Mouse (Mus musculus) Patski (cell line): ENCODE measurements around the gene Atf5. TPM values are rescaled to one million over a fixed set of nuclear protein-coding genes. Genes with fewer than 3 reads are reported as not detected.

ENCODE experiments used
- ATAC-seq: fragments of 100-300 bp; one replicate; pipeline ENCODE4 v1.8.0; 2021
- CTCF ChIA-PET: fragments of 350-600 bp; sonication (Branson Sonifier 250); formaldehyde crosslinking; loops from one replicate; lab custom pipeline; 2022; ENCODE audit warnings: inconsistent platforms; lab: Charles Lee
- POLR2A ChIA-PET: fragments of 350-600 bp; sonication (Branson Sonifier 250); formaldehyde crosslinking; loops from one replicate; lab custom pipeline; 2022; ENCODE audit warnings: antibody characterized with exemption, inconsistent platforms; lab: Charles Lee
- DNase-seq: peaks from one replicate; pipeline ENCODE4 v3.0.0-alpha.2; 2011; ENCODE audit warnings: low read depth, low spot score
- H3K27me3 ChIP-seq: fragments of 371-371 bp; one replicate; pipeline ENCODE4 v1.5.1; 2021
- CTCF ChIP-seq: fragments of 100-300 bp; IDR thresholded peaks from one replicate; pipeline ENCODE4 v1.5.1; 2021
- in situ Hi-C: fragments of 300-500 bp; cut with MboI; formaldehyde crosslinking; loops from 3 replicates; pipeline ENCODE4 v1.11.1; 2018; ENCODE audit warnings: low pct_unique_long_range_greater_than_20kb, mixed read lengths
- polyA plus RNA-seq: library from polyadenylated mRNA; unstranded; gene quantifications from one replicate; pipeline ENCODE4 v1.2.3, GENCODE M21; 2021

Atf5 gene
- polyA plus RNA-seq = 76.6 TPM

- DNase-seq (no peak), ATAC-seq (peak; percentile 9)
- ChIA-PET CTCF (interaction anchor here (1.2 to 3.9 kb wide), 2 partner anchors 10 to 72 kb away, joined by 4 to 21 read pairs; no protein-coding TSS in a partner anchor), POLR2A (interaction anchor here (1.3 kb wide), 1 partner anchor 13 kb away, joined by 5 read pairs; no protein-coding TSS in a partner anchor)
- no peak for TF ChIP-seq CTCF
- H3K27me3 ChIP-seq = no peaks in the 10 kb centered on the region
- in situ Hi-C loops = loop anchor here (5.0 kb wide), 1 partner anchor 69 kb away; the partner anchor contains the start of gene Vrk3
Measured at GRCm38 (mm10) chr7:44816470-44817021, at the start of gene Atf5. Atf5 (minus strand) TSS chr7:44816658.

DNA sequence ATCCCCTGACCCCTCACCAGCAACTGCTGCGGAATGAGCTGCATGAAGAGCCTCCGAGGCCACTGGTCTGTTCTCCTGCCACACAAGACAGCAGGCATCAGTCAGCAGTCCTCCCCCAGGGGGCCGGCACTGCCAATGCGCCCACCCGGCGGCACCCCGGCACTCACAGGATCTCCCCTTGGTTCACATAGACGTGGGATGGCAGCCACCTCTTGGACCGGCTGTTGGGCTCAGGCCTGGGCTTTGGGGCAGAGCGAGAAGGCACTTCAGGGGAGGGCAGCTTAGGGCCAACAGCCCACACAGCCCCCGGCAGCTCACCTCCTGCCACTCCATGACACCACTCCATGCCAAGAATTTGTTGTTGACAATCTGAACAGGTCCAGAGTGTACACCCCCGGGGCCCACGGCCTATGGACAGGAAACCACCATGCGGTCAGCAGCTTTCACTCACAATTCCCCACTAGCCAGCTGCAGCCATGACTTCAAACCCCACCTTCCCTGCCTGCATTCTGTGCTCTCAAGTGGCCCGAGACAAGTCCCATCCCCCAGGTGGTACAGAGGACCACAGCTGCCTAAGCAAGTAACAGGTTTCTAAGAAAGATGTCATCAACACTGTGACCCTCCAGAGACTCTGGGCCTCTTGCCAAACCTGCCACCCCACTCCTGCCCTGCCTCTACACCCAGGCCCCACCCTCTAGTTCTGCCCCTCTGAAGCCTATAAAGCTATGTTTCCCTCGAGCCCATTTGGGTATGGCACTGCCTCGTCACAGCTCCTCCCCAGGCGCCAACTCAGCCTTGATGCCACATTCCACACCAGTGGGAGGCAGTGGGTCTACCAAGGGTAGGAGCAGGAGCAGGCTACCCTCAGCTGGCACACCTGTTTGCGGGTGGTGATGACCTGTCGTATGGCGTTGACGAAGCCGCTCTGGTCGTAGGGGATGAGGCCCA lies 48.4 kb upstream of the Atf5 start:
- ATAC-seq = no peak
- DNase-seq = no peak
- POLR2A ChIA-PET = interaction anchor here (0.6 to 1.0 kb wide), 2 partner anchors 9 to 27 kb away, joined by 3 read pairs; no protein-coding TSS in a partner anchor

DNA sequence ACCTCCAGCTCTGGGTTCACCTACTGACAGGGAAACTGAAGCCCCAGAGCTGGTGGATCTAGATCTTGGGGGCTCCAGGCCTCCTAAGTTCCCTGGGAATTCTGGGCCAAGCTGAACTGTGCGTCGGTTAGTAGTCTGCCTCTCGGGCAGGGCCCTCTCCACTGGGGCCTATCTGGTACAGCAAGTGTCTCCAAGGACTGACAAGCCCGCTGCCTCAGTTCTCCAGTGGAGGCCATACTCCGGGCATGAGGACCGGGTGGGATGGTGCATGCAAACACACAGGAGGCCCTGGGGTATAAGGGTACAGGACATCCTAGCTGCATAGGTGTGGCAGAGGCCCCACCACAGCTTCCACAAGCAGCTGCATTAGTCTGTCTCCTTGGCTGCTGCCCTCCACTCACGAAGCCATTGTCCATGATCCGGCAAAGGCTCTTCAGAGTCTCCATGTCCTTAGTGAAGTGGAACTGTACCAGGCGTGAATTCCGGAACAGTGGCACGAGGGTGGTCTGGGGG lies 47.6 kb upstream of the Atf5 start:
- ChIA-PET CTCF (interaction anchor here (1.4 kb wide), 1 partner anchor 9 kb away, joined by 4 read pairs; no protein-coding TSS in a partner anchor), POLR2A (no interaction called here)
- no peak for DNase-seq
- no peak for ATAC-seq
- no peak for TF ChIP-seq CTCF
- no peaks in the 10 kb centered on the region for H3K27me3 ChIP-seq
- in situ Hi-C loops = loop anchor here (25.0 kb wide), 1 partner anchor 848 kb away; the partner anchor contains the start of genes Dbp, Fam83e, Rpl18 and Sphk2

More for the DNA sequence above, 48.4 kb upstream of the Atf5 start:
- CTCF ChIA-PET = interaction anchor here (1.4 kb wide), 1 partner anchor 10 kb away, joined by 4 read pairs; no protein-coding TSS in a partner anchor
- no peaks in the 10 kb centered on the region for H3K27me3 ChIP-seq
- in situ Hi-C loops = loop anchor here (25.0 kb wide), 1 partner anchor 847 kb away; the partner anchor contains the start of genes Dbp, Fam83e, Rpl18 and Sphk2
- no peak for TF ChIP-seq CTCF

- in situ Hi-C loops = loop anchor here (25.0 kb wide), 1 partner anchor 849 kb away; the partner anchor contains the start of genes Dbp, Fam83e, Rpl18 and Sphk2
- CTCF ChIA-PET = no interaction called here
- no peak for DNase-seq
Measured at GRCm38 (mm10) chr7:44863210-44863609, 46.8 kb upstream of the Atf5 start.

GRCm38 (mm10) chr7:44862434-44862833 lies 46.0 kb upstream of the Atf5 start:
- ChIA-PET CTCF (no interaction called here), POLR2A (no interaction called here)
- no peak for ATAC-seq

More at GRCm38 (mm10) chr7:44863210-44863609, 46.8 kb upstream of the Atf5 start:
- ATAC-seq = no peak
- POLR2A ChIA-PET = no interaction called here
- H3K27me3 ChIP-seq = no peaks in the 10 kb centered on the region
- TF ChIP-seq CTCF = no peak

DNA sequence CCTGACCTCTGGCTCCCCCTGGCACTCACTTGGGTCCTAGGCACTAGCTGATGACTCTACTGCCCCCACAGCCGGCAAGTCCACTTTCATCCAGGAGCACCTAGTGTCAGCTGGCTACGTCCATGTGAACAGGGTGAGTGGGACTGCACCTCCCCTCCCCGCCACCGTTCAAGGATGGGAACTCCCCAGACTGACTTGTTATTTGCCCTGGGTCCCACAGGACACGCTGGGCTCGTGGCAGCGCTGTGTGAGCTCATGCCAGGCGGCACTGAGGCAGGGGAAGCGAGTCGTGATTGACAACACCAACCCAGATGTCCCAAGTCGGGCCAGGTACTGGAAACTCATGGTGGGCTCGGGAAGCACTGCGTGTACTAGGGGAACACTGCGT lies 45.0 kb upstream of the Atf5 start:
- ChIA-PET POLR2A (interaction anchor here (1.0 kb wide), 1 partner anchor 35 kb away, joined by 3 read pairs; no protein-coding TSS in a partner anchor), CTCF (interaction anchor here (0.7 to 1.8 kb wide), 6 partner anchors 8 to 121 kb away, joined by 3 to 7 read pairs (median 4); partner anchors contain the start of gene Ptov1)
- no peaks in the 10 kb centered on the region for H3K27me3 ChIP-seq
- DNase-seq (no peak), ATAC-seq (no peak)
- in situ Hi-C loops = loop anchor here (25.0 kb wide), 1 partner anchor 851 kb away; the partner anchor contains the start of genes Dbp, Fam83e, Rpl18 and Sphk2
- no peak for TF ChIP-seq CTCF

More at GRCm38 (mm10) chr7:44862434-44862833, 46.0 kb upstream of the Atf5 start:
- no peaks in the 10 kb centered on the region for H3K27me3 ChIP-seq
- in situ Hi-C loops = loop anchor here (25.0 kb wide), 1 partner anchor 850 kb away; the partner anchor contains the start of genes Dbp, Fam83e, Rpl18 and Sphk2
- TF ChIP-seq CTCF = no peak
- no peak for DNase-seq

- in situ Hi-C loops = loop anchor here (25.0 kb wide), 1 partner anchor 851 kb away; the partner anchor contains the start of genes Dbp, Fam83e, Rpl18 and Sphk2
- DNase-seq = no peak
- no peaks in the 10 kb centered on the region for H3K27me3 ChIP-seq
- CTCF ChIA-PET = interaction anchor here (0.7 to 1.8 kb wide), 8 partner anchors 9 to 121 kb away, joined by 3 to 7 read pairs (median 4); partner anchors contain the start of gene Ptov1
- no peak for TF ChIP-seq CTCF
- POLR2A ChIA-PET = interaction anchor here (1.0 kb wide), 1 partner anchor 36 kb away, joined by 3 read pairs; no protein-coding TSS in a partner anchor
- ATAC-seq = peak; percentile 37
Measured at GRCm38 (mm10) chr7:44860576-44861428, 44.3 kb upstream of the Atf5 start.

DNA sequence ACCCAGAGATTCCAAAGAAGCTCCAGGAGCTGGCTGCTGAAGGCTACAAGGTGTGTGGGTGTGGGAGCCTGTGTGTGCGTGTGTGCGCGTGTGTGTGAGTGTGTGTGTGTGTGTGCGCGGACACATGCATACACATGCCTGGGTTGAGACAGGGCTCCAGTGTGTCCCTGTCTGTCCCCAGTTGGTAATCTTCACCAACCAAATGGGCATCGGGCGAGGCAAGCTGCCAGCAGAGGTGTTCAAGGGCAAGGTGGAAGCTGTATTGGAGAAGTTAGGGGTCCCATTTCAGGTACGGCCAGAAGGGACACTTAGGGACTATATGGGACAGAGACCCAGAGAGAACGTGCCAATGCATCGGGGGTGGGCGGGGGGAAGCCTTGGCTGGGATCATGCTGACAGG lies 43.4 kb upstream of the Atf5 start:
- ChIA-PET POLR2A (no interaction called here), CTCF (interaction anchor here (0.7 to 1.8 kb wide), 6 partner anchors 9 to 122 kb away, joined by 3 to 7 read pairs (median 3); partner anchors contain the start of gene Ptov1)
- DNase-seq (no peak), ATAC-seq (no peak)
- no peaks in the 10 kb centered on the region for H3K27me3 ChIP-seq
- no peak for TF ChIP-seq CTCF
- in situ Hi-C loops = loop anchor here (25.0 kb wide), 1 partner anchor 852 kb away; the partner anchor contains the start of genes Dbp, Fam83e, Rpl18 and Sphk2

GRCm38 (mm10) chr7:44857905-44858304 lies 41.4 kb upstream of the Atf5 start:
- DNase-seq (no peak), ATAC-seq (no peak)
- H3K27me3 ChIP-seq = no peaks in the 10 kb centered on the region
- POLR2A ChIA-PET = interaction anchor here (0.6 to 2.6 kb wide), 3 partner anchors 8 to 39 kb away, joined by 3 to 9 read pairs (median 3); no protein-coding TSS in a partner anchor
- in situ Hi-C loops = loop anchor here (25.0 kb wide), 1 partner anchor 854 kb away; the partner anchor contains the start of genes Dbp, Fam83e, Rpl18 and Sphk2
- TF ChIP-seq CTCF = no peak
- CTCF ChIA-PET = interaction anchor here (0.8 kb wide), 1 partner anchor 12 kb away, joined by 3 read pairs; no protein-coding TSS in a partner anchor
